Mouse (Mus musculus): ENCODE data around the gene Gpr22.

- no peak for TF ChIP-seq CTCF (IDR thresholded peaks at IDR 0.05; ENCODE audit: extremely low read depth, insufficient read depth, insufficient read length, insufficient replicate concordance)
- no peak for TF ChIP-seq POLR2A (IDR thresholded peaks at IDR 0.05; ENCODE audit: low read depth, low read length)
Measured at GRCm38 (mm10) chr12:31693278-31693677, 20.5 kb downstream of the Gpr22 start.

All from spleen, adult 2 months (tissue).